Mouse (Mus musculus) CH12.LX (cell line): ENCODE measurements around the gene Gm5862.
"Not testable (repeated sequence)": the region's sequence is repeated elsewhere in the genome, so short reads cannot be mapped to it uniquely, and the experiment has no call there.

Experiments used
- CTCF ChIP-seq, 2 experiments: IDR thresholded peaks in 1 of 2; conservative IDR thresholded peaks in 1 of 2; 2 replicates each; pipeline ENCODE4 v1.5.1; 2011 to 2012; ENCODE audit warnings: low read depth in 2 of 2, low read length in 2 of 2, improper control_type of control experiment in 1 of 2, inconsistent platforms in 1 of 2, mild to moderate bottlenecking in 1 of 2, moderate library complexity in 1 of 2
- E2F4 ChIP-seq: IDR thresholded peaks from 2 replicates; pipeline ENCODE4 v1.6.1; 2011; ENCODE audit warnings: low read depth, low read length, improper control_type of control experiment; ENCODE audit not compliant: insufficient replicate concordance
- ETS1 ChIP-seq: conservative IDR thresholded peaks from 2 replicates; pipeline ENCODE4 v1.6.1; 2012; ENCODE audit warnings: low read depth, mild to moderate bottlenecking, inconsistent platforms, low read length, improper control_type of control experiment, moderate library complexity
- NELFE ChIP-seq: IDR thresholded peaks from 2 replicates; pipeline ENCODE4 v1.6.1; 2011; ENCODE audit warnings: low read depth, low read length, improper control_type of control experiment
- POLR2A ChIP-seq: IDR thresholded peaks from 2 replicates; pipeline ENCODE4 v1.6.1; 2011; ENCODE audit warnings: low read depth, mild to moderate bottlenecking, improper control_type of control experiment, low read length
- TBP ChIP-seq: conservative IDR thresholded peaks from 2 replicates; pipeline ENCODE4 v1.6.1; 2011; ENCODE audit warnings: low read depth, low read length, improper control_type of control experiment
- USF1 ChIP-seq: IDR thresholded peaks from 2 replicates; pipeline ENCODE4 v1.6.1; 2014; ENCODE audit warnings: low read depth, mild to moderate bottlenecking, inconsistent platforms, low read length, improper control_type of control experiment

DNA sequence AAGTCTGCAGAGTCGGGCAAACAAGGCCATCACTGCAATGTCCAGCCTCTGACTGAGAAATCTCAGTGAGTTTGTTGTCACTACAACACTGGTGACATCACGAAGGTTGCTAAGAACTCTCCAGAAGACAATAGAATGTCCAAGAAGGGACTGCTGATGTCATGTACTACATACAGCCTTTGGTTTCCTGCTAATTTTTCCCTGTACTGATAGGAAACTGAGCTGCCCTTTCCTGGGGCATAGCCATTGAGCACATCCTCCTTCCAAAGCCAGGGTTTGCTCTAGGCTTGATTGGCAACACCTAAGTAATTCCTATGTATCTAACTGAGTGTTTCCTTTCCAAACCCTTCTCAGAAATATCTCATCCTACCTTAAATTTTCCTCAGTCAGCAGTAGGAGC is 18.0 kb downstream of the Gm5862 start, which contains the start of gene Gm1979:
- TF ChIP-seq E2F4; ETS1; POLR2A; CTCF (conservative IDR thresholded peaks at IDR 0.05 in 1 of 2, IDR thresholded peaks at IDR 0.05 in 1 of 2; ENCODE audit: low read depth in 2 of 2, low read length in 2 of 2); USF1; NELFE; TBP: not testable (repeated sequence)
